Mouse (Mus musculus): ENCODE measurements around the gene Vcam1.

GRCm38 (mm10) chr3:116129841-116130595 lies 530 bp upstream of the Vcam1 start:
- TF ChIP-seq CTCF (IDR thresholded peaks at IDR 0.05; ENCODE audit: borderline replicate concordance, control insufficient read depth, extremely low read depth, insufficient read depth, low read length, poor library complexity) (no peak), POLR2A (IDR thresholded peaks at IDR 0.05; ENCODE audit: control insufficient read depth, extremely low read depth, insufficient read depth, low read length, poor library complexity) (no peak)
